Mouse (Mus musculus) forebrain, embryonic 14.5 days (tissue): ENCODE results near the gene Mettl26. TPM values are rescaled to one million over a fixed set of nuclear protein-coding genes. Genes with fewer than 3 reads are reported as not detected.

Source experiments
- ATAC-seq: fragments of 200-750 bp; cut with Nextera tagmentation; 2 replicates; pipeline ENCODE4 v1.8.0; 2017; ENCODE audit warnings: mild to moderate bottlenecking, moderate library complexity
- DNase-seq: peaks from one replicate; pipeline ENCODE4 v3.0.0-alpha.2; 2015; ENCODE audit warnings: low spot score
- H3K27ac ChIP-seq: fragments of 300-500 bp; sonication (generic); 2 replicates; pipeline ENCODE4 v1.5.1; 2014; ENCODE audit warnings: low read depth, mild to moderate bottlenecking, control low read depth, low read length, moderate library complexity
- H3K27me3 ChIP-seq: fragments of 300-500 bp; sonication (generic); replicated peaks from 2 replicates; pipeline ENCODE4 v1.6.1; 2014; ENCODE audit warnings: low read length, control low read depth, mixed read lengths; ENCODE audit not compliant: control insufficient read depth, insufficient read depth
- H3K36me3 ChIP-seq: fragments of 300-500 bp; sonication (generic); 2 replicates; pipeline ENCODE4 v1.6.1; 2014; ENCODE audit warnings: low read length, control low read depth; ENCODE audit not compliant: control insufficient read depth, insufficient read depth
- H3K4me1 ChIP-seq: fragments of 300-500 bp; sonication (generic); 2 replicates; pipeline ENCODE4 v1.6.1; 2014; ENCODE audit warnings: antibody characterized with exemption, low read length, control low read depth; ENCODE audit not compliant: control insufficient read depth, insufficient read depth
- H3K4me2 ChIP-seq: fragments of 300-500 bp; sonication (generic); 2 replicates; pipeline ENCODE4 v1.6.1; 2014; ENCODE audit warnings: mild to moderate bottlenecking, control low read depth, low read length
- H3K4me3 ChIP-seq: fragments of 300-500 bp; sonication (generic); 2 replicates; pipeline ENCODE4 v1.5.1; 2014; ENCODE audit warnings: low read depth, low read length, control low read depth
- H3K9ac ChIP-seq: fragments of 300-500 bp; sonication (generic); 2 replicates; pipeline ENCODE4 v1.6.1; 2014; ENCODE audit warnings: mild to moderate bottlenecking, low read length, control low read depth, moderate library complexity
- H3K9me3 ChIP-seq: fragments of 300-500 bp; sonication (generic); replicated peaks from 2 replicates; pipeline ENCODE4 v1.6.1; 2016; ENCODE audit warnings: low read length, control low read depth, mixed read lengths; ENCODE audit not compliant: control insufficient read depth
- WGBS: fragments of 180-500 bp; shearing (Covaris S2); extraction: QIAGEN DNeasy Blood & Tissue Kit; methylation state at CpG from one replicate; pipeline ENCODE4 v1.1.7; 2014; 5-methylcytosine and 5-hydroxymethylcytosine counted together
- polyA plus RNA-seq: library from polyadenylated mRNA; unstranded; fragments of >200 nt; fragmentation: Nextera tagmentation; extraction: Ambion mirVana; gene quantifications from 2 replicates; pipeline ENCODE4 v1.2.1, GENCODE M21; 2014

The Mettl26 gene
- polyA plus RNA-seq, 1 experiment from 2014 or later = 66.0 TPM

DNA sequence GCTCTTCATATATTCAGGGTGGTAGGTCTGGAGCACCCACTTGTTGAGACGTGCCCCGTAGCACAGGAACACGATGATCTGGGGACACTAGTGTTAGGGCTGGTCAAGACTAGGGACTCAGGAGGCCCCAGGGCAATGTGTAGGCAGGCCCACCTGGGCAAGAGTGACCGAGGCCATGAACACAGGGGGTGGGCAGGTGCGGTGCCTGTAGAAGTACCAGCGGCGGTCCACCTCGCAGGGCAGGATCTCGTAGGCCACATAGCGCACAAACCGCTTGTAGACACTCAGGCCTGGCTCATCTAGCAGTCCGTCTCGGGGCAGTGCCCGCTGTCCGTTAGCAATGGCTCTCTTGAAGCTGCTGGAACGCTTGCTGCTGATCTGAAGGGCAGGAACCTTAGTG, 39.1 kb upstream of the Mettl26 start:
- ATAC-seq (no peak), DNase-seq (no peak)
- peaks cover 47% of the 10 kb centered on the region for H3K36me3 ChIP-seq
- H3K4me3 ChIP-seq = 0 out of 2 replicates have a peak overlapping the region, but pooled peaks have one; percentile 38
- H3K27ac ChIP-seq = no peak overlapping the region
- no peaks in the 10 kb centered on the region for H3K27me3 ChIP-seq
- 92% methylated on average over 16 of the region's 16 CpGs for WGBS
- peak overlapping the region; percentile 72; the same call in 1 of the 2 replicates for H3K4me2 ChIP-seq
- H3K4me1 ChIP-seq = peaks cover 48% of the 10 kb centered on the region
- H3K9ac ChIP-seq = no peak overlapping the region
- H3K9me3 ChIP-seq = no peaks in the 10 kb centered on the region

DNA sequence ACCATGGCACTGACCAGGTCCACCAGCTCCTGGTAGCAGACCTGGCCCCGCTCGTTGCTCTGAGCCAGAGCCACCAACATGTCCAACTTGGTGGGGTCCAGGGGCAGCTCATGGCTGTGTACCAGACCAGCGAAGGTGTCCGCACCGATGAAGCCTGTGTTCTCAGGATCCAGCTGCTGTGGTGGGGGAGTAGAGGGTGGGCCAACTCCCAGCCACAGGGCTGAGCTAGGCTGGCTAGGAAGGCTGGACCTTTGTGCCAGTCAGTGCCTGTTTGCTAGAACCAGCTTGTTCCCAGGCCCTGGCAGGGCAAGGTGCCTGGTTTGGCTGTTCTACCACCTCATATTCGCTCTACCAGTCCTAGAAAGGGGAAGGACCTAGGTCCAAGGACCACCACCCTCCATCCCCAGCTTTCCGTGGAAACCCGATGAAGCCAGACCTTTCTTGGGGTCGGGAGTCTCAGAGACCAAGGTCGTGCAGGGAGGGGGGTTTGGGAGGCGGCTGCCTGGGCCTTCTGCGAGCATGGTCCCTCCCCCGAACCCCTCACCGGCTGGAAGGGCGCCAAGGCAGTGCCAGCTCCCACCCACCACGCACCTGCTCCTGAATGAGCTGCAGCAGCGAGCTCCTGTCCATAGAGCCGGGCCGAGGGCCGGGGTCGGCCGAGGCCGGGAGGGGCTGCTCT, 38.3 kb upstream of the Mettl26 start:
- H3K36me3 ChIP-seq = peaks cover 47% of the 10 kb centered on the region
- DNase-seq (peak; percentile 21), ATAC-seq (no peak)
- peak overlapping the region; percentile 72 for H3K4me2 ChIP-seq
- H3K9me3 ChIP-seq = no peaks in the 10 kb centered on the region
- 22% methylated on average over 21 of the region's 23 CpGs for WGBS
- peaks cover 44% of the 10 kb centered on the region for H3K4me1 ChIP-seq
- no peaks in the 10 kb centered on the region for H3K27me3 ChIP-seq
- H3K9ac ChIP-seq = peak overlapping the region; percentile 72
- H3K4me3 ChIP-seq = peak overlapping the region; percentile 38
- peak overlapping the region; percentile 67 for H3K27ac ChIP-seq

DNA sequence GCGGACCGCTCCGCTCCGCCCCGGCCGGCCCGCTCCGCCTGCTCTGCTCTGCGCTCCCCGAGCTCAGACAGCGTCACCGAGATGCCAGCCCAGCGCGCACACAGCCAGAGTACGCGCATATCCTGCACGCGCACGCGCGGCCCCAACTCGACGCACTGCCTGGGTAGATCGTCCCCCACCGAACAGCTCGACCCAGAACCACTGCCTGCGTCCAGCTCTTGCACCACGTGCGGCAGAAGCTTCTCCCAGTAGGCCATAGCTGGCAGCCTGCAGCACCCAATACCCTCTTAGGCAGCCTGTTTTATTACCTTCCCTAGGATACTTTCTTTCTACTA, 37.8 kb upstream of the Mettl26 start, which contains the start of gene Rhbdl1:
Rhbdl1 (minus strand) TSS at position 220 of the 335 bp plus-strand sequence.
- peaks cover 49% of the 10 kb centered on the region for H3K36me3 ChIP-seq
- peak within 1 kb of the TSS; percentile 67 for H3K27ac ChIP-seq
- H3K4me1 ChIP-seq = peaks cover 39% of the 10 kb centered on the region
- no peaks in the 10 kb centered on the region for H3K27me3 ChIP-seq
- H3K4me2 ChIP-seq = peak within 1 kb of the TSS; percentile 72
- H3K9ac ChIP-seq = peak within 1 kb of the TSS; percentile 72
- under 1% methylated on average over 26 of the region's 29 CpGs for WGBS
- peak; percentile 27 for ATAC-seq
- no peaks in the 10 kb centered on the region for H3K9me3 ChIP-seq
- peak within 1 kb of the TSS; percentile 38 for H3K4me3 ChIP-seq
- peak; percentile 84 for DNase-seq

DNA sequence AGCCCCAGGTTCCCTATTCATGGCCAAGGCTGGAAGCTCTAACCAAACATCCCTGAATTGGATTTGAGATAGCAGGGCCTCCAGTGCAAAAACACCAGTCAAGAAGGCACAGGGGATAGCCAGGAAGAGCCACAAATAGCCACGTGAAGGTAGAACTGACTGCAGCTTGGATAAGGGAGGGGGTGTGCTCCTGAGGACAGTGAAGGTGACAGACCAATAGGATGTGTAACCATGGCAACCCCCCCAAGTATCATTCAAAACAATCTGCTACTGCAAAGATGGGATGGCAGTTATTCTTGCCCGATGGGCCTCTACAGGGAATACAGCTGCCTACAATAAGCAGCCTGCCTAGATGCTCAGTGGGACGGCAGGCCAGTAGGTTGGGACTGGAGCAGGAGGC, 37.3 kb upstream of the Mettl26 start:
- no peak overlapping the region for H3K4me3 ChIP-seq
- 27% methylated on average over 3 of the region's 3 CpGs for WGBS
- ATAC-seq = no peak
- peak overlapping the region; percentile 72; the same call in 1 of the 2 replicates for H3K9ac ChIP-seq
- peak overlapping the region; percentile 72 for H3K4me2 ChIP-seq
- peak overlapping the region; percentile 67 for H3K27ac ChIP-seq
- H3K27me3 ChIP-seq = no peaks in the 10 kb centered on the region
- H3K9me3 ChIP-seq = no peaks in the 10 kb centered on the region
- peaks cover 38% of the 10 kb centered on the region for H3K4me1 ChIP-seq
- DNase-seq = peak; percentile 60
- H3K36me3 ChIP-seq = peaks cover 53% of the 10 kb centered on the region

DNA sequence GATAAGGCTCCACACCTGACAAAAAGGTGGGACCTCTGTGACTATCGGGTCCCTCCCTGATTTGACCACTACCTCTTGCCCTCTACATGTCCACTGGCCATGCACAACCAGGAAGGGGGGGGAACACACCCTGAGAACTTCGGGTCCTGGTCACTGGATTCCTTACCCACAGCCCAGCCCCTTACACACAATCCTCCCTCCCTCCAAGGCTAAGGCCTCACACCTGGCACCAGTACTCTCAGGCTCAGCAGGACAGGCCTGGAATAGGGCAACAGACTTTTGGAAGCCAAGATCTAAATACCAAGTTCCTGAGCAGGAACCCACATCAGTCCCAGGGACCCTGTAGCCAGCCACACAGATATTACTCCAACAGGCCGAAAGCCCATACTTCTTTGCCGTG, 36.0 kb upstream of the Mettl26 start:
- DNase-seq (no peak), ATAC-seq (no peak)
- Histone ChIP-seq H3K9ac (no peak overlapping the region), H3K27ac (no peak overlapping the region), H3K36me3 (peaks cover 59% of the 10 kb centered on the region), H3K27me3 (no peaks in the 10 kb centered on the region), H3K4me1 (peaks cover 39% of the 10 kb centered on the region), H3K4me2 (no peak overlapping the region), H3K4me3 (no peak overlapping the region), H3K9me3 (no peaks in the 10 kb centered on the region)
- 91% methylated on average over 4 of the region's 4 CpGs for WGBS

DNA sequence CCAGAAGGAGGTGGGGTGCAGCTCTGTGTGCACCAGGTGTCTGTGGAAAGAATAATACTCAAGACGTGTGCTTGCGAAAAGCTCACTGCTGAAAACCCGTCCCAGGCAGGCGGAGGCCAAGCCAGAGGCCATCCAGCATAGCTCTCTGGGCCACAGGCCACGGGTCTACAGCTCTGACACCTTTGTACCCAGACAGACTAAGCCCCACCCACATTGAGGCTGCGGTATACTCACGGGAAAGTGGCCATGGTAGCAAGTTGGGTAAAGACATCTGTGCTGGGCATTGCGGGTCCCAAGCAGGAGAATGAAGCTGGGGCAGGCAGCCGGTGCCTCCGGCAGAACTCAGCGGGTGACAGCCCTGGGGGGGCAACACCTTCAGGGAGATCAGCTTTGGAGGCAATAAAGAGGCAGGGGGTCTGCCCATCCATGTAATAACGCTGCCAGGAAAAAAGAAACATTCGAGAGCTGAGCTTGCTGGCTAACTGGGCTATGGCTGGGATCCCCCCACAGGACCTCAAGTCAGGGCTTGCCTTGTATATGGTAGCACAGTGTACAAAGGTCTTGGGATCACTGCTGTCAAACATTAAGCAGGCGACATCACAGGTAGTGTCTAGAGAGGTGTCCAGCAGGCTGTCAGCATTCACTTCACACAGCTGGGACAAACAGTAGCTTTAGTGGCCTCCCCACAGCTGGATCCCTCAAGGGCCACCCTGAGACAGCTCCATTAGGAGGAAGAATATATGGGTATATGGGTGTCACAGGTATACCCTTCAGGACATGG, 35.2 kb upstream of the Mettl26 start:
- H3K9me3 ChIP-seq = no peaks in the 10 kb centered on the region
- peaks cover 32% of the 10 kb centered on the region for H3K4me1 ChIP-seq
- peaks cover 59% of the 10 kb centered on the region for H3K36me3 ChIP-seq
- H3K27me3 ChIP-seq = no peaks in the 10 kb centered on the region
- ATAC-seq = no peak
- H3K4me3 ChIP-seq = no peak overlapping the region
- no peak overlapping the region for H3K9ac ChIP-seq
- H3K27ac ChIP-seq = no peak overlapping the region
- DNase-seq = no peak
- H3K4me2 ChIP-seq = no peak overlapping the region
- 85% methylated on average over 14 of the region's 14 CpGs for WGBS

DNA sequence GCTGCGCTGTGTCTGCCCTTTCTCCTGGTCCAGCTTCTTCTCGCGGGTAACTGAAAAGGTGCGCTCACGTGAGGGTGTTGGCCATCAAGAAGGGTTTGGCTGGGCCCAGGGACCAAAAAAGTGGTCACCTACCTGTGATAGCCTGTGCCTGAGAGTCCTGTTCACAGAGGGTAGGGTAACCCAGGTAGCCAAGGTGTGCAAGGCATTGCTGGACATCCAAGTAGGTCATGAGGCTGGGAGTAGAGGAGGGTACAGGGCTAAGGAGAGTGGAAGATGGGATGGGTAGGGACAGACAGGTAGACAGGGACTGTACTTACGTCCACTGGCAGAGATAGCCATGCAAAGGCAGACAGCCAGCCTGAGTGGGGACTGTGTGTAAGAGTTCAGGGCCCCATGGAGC, 34.4 kb upstream of the Mettl26 start:
- ATAC-seq = no peak
- Histone ChIP-seq H3K4me2 (no peak overlapping the region), H3K9ac (no peak overlapping the region), H3K9me3 (no peaks in the 10 kb centered on the region), H3K4me3 (no peak overlapping the region), H3K36me3 (peaks cover 51% of the 10 kb centered on the region), H3K27me3 (no peaks in the 10 kb centered on the region), H3K27ac (no peak overlapping the region), H3K4me1 (peaks cover 25% of the 10 kb centered on the region)
- no peak for DNase-seq
- WGBS = 98% methylated on average over 6 of the region's 6 CpGs

DNA sequence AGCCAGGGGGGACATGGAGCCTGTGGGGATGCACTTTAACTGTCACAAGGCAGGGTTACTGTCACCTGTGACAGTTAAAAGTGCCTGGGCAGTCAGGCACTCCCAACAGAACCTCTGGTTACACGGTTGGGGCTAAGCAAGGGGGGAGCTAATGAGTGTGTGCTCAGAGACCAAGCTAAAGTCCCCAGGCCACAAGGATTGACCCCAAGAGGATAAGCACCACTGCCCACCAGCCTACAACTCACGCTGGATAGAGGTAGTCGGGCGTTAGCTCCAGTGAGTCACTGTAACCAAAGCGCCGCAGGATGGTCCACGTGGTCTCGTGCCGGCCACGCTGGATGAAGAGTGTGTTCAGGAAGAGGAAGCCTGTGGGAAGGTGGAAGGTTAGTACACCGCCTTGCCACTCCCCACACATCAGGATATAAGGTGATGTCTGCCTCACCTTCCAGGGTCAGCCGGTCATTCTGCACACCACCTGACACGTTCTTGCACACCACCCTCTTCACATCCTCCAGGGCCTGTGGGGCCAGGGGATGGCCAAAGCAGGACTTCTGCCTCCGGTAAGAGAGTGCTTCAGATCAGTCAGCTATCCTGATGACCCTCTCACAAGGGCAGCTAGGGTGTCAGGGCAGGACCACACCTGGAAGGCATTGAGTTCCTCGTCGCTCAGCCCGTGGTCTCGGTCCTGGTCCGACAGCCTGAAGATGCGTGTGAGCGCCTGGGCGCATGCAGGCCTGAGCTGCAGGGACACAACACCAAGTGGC, 33.6 kb upstream of the Mettl26 start, which contains the start of gene Gm20683:
Gm20683 (minus strand) TSS at position 647 of the 764 bp plus-strand sequence.
- Histone ChIP-seq H3K27ac (no peak within 1 kb of the TSS), H3K4me1 (peaks cover 21% of the 10 kb centered on the region), H3K9me3 (no peaks in the 10 kb centered on the region), H3K4me3 (no peak within 1 kb of the TSS), H3K4me2 (no peak within 1 kb of the TSS), H3K36me3 (peaks cover 49% of the 10 kb centered on the region), H3K27me3 (no peaks in the 10 kb centered on the region), H3K9ac (no peak within 1 kb of the TSS)
- ATAC-seq (no peak), DNase-seq (no peak)
- WGBS = 94% methylated on average over 22 of the region's 22 CpGs
